Comparison of ENCODE assay signal across 24 mouse cellular contexts in the genomic region with DNA sequence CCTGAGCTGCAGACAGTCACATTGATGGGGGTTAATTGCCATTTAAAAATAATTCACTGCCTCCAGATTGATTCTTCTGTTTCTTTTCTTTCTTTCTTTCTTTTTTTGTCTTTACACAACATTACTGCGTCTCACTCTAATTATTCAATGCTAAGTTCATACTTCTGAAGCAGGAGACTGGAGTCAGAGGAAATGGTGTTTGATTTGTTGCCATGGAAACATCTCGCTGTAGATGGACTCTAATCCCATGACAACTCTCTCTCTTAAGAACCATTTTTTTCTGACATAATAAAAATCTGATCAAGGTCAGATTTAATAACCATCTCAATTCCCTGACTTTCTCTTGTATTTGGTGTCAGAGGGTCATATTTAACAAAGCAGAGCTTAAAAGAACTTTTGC.
DNase-seq lines count a peak whose midpoint lies in the region; ATAC-seq and TF ChIP-seq lines count a peak whose summit lies in the region.
"Had no signal": no experiment of that assay in that cellular context is flagged by ENCODE, and none has a peak within 500 bp of the region (broad histone marks: within the 10 kb centered on the region; RNA-seq: fewer than 3 reads in every experiment).

No protein-coding gene starts in this region.

- H3K4me3 ChIP-seq in hindbrain, postnatal 0 days (ENCODE audit: low read length) = no peak overlapping the region
- H3K4me3 ChIP-seq in hindbrain, embryonic 13.5 days = no peak overlapping the region
- H3K4me3 ChIP-seq in midbrain, embryonic 13.5 days (replicated peaks) = no peak overlapping the region
- no peak overlapping the region for H3K4me3 ChIP-seq in midbrain, embryonic 11.5 days (ENCODE audit: low read depth, low read length)
- H3K4me3 ChIP-seq in midbrain, embryonic 16.5 days (ENCODE audit: low read depth, low read length) = no peak overlapping the region
- H3K4me3 ChIP-seq: embryonic facial prominence, embryonic 10.5 days; embryonic facial prominence, embryonic 13.5 days; erythroblast, embryonic 14.5 days; forebrain, embryonic 13.5 days; gastrocnemius, adult 2 months; hindbrain, embryonic 15.5 days had no signal

- H3K4me2 ChIP-seq in hindbrain, postnatal 0 days (ENCODE audit: low read depth, low read length) = no peak overlapping the region
- H3K4me2 ChIP-seq in hindbrain, embryonic 13.5 days = no peak overlapping the region
- H3K4me2 ChIP-seq in midbrain, embryonic 13.5 days (replicated peaks) = no peak overlapping the region
- no peak overlapping the region for H3K4me2 ChIP-seq in midbrain, embryonic 11.5 days
- no peak overlapping the region for H3K4me2 ChIP-seq in midbrain, embryonic 16.5 days (ENCODE audit: low read length)
- H3K4me2 ChIP-seq: embryonic facial prominence, embryonic 13.5 days; forebrain, embryonic 13.5 days; heart, embryonic 11.5 days; hindbrain, embryonic 15.5 days had no signal

- TF ChIP-seq CTCF in hindbrain, postnatal 0 days (IDR thresholded peaks at IDR 0.05; ENCODE audit: low read depth) = no peak

- no peaks in the 10 kb centered on the region for H3K27me3 ChIP-seq in hindbrain, postnatal 0 days (ENCODE audit: insufficient read depth, low read length)
- H3K27me3 ChIP-seq in hindbrain, embryonic 13.5 days = no peaks in the 10 kb centered on the region
- H3K27me3 ChIP-seq in midbrain, embryonic 13.5 days = no peaks in the 10 kb centered on the region
- H3K27me3 ChIP-seq in midbrain, embryonic 11.5 days (ENCODE audit: control insufficient read depth, insufficient read depth, low read length) = no peaks in the 10 kb centered on the region
- H3K27me3 ChIP-seq in midbrain, embryonic 16.5 days (ENCODE audit: control insufficient read depth, insufficient read depth, low read depth, low read length) = no peaks in the 10 kb centered on the region
- H3K27me3 ChIP-seq: embryonic facial prominence, embryonic 13.5 days; forebrain, embryonic 13.5 days; hindbrain, embryonic 15.5 days had no signal

- WGBS in hindbrain, postnatal 0 days = 27% methylated on average over 2 of the region's 2 CpGs
- 31% methylated on average over 2 of the region's 2 CpGs for WGBS in hindbrain, embryonic 13.5 days
- 34% methylated on average over 2 of the region's 2 CpGs for WGBS in midbrain, embryonic 13.5 days
- 57% methylated on average over 2 of the region's 2 CpGs for WGBS in midbrain, embryonic 11.5 days
- WGBS in midbrain, embryonic 16.5 days = 35% methylated on average over 2 of the region's 2 CpGs

- H3K36me3 ChIP-seq in hindbrain, postnatal 0 days (ENCODE audit: insufficient read depth, low read length) = no peaks in the 10 kb centered on the region
- no peaks in the 10 kb centered on the region for H3K36me3 ChIP-seq in hindbrain, embryonic 13.5 days
- no peaks in the 10 kb centered on the region for H3K36me3 ChIP-seq in midbrain, embryonic 13.5 days
- H3K36me3 ChIP-seq in midbrain, embryonic 11.5 days (ENCODE audit: control insufficient read depth, insufficient read depth, low read length) = no peaks in the 10 kb centered on the region
- no peaks in the 10 kb centered on the region for H3K36me3 ChIP-seq in midbrain, embryonic 16.5 days (ENCODE audit: control insufficient read depth, insufficient read depth, low read length)
- H3K36me3 ChIP-seq: embryonic facial prominence, embryonic 10.5 days; embryonic facial prominence, embryonic 13.5 days; hindbrain, embryonic 15.5 days had no signal

- no peak for ATAC-seq in hindbrain, postnatal 0 days
- no peak; the same call in 1 of the 2 replicates for ATAC-seq in hindbrain, embryonic 13.5 days (ENCODE audit: low FRiP score)
- ATAC-seq in midbrain, embryonic 13.5 days = 0 out of 2 replicates have a peak, but pooled peaks have one; percentile 62
- ATAC-seq in midbrain, embryonic 11.5 days (ENCODE audit: low FRiP score) = no peak
- ATAC-seq in midbrain, embryonic 16.5 days = peak; percentile 88
- ATAC-seq: activated CD4-positive, CD25-positive, alpha-beta regulatory T cell, adult 4 months; forebrain, embryonic 13.5 days; forebrain, postnatal 0 days had no signal

- H3K9me3 ChIP-seq in hindbrain, postnatal 0 days (ENCODE audit: low read length) = no peaks in the 10 kb centered on the region
- no peaks in the 10 kb centered on the region for H3K9me3 ChIP-seq in hindbrain, embryonic 13.5 days
- H3K9me3 ChIP-seq in midbrain, embryonic 13.5 days = no peaks in the 10 kb centered on the region
- no peaks in the 10 kb centered on the region for H3K9me3 ChIP-seq in midbrain, embryonic 11.5 days (ENCODE audit: control insufficient read depth, low read length)
- no peaks in the 10 kb centered on the region for H3K9me3 ChIP-seq in midbrain, embryonic 16.5 days (replicated peaks; ENCODE audit: control insufficient read depth, low read length, poor library complexity, severe bottlenecking)
- H3K9me3 ChIP-seq: embryonic facial prominence, embryonic 10.5 days; embryonic facial prominence, embryonic 13.5 days; forebrain, embryonic 13.5 days; hindbrain, embryonic 15.5 days had no signal

- H3K9ac ChIP-seq in hindbrain, postnatal 0 days (replicated peaks; ENCODE audit: low read length) = no peak overlapping the region
- H3K9ac ChIP-seq in hindbrain, embryonic 13.5 days = no peak overlapping the region
- H3K9ac ChIP-seq in midbrain, embryonic 13.5 days (replicated peaks) = no peak overlapping the region
- no peak overlapping the region for H3K9ac ChIP-seq in midbrain, embryonic 11.5 days (ENCODE audit: low read length)
- H3K9ac ChIP-seq in midbrain, embryonic 16.5 days (ENCODE audit: low read depth, low read length) = no peak overlapping the region
- H3K9ac ChIP-seq: embryonic facial prominence, embryonic 13.5 days; forebrain, embryonic 13.5 days; forebrain, postnatal 0 days; hindbrain, embryonic 15.5 days had no signal

- H3K27ac ChIP-seq in hindbrain, postnatal 0 days = no peak overlapping the region
- H3K27ac ChIP-seq in hindbrain, embryonic 13.5 days = no peak overlapping the region
- H3K27ac ChIP-seq in midbrain, embryonic 13.5 days = no peak overlapping the region
- H3K27ac ChIP-seq in midbrain, embryonic 11.5 days (ENCODE audit: low read depth, low read length) = no peak overlapping the region
- no peak overlapping the region for H3K27ac ChIP-seq in midbrain, embryonic 16.5 days (ENCODE audit: low read length)
- H3K27ac ChIP-seq: embryonic facial prominence, embryonic 10.5 days; embryonic facial prominence, embryonic 13.5 days; forebrain, embryonic 13.5 days; gastrocnemius, adult 2 months; hindbrain, embryonic 15.5 days had no signal

- H3K4me1 ChIP-seq in hindbrain, postnatal 0 days (ENCODE audit: insufficient read depth, low read length) = no peaks in the 10 kb centered on the region
- 0 out of 2 replicates have a peak, but pooled peaks cover 3% of the 10 kb centered on the region for H3K4me1 ChIP-seq in hindbrain, embryonic 13.5 days (replicated peaks)
- H3K4me1 ChIP-seq in midbrain, embryonic 13.5 days (replicated peaks) = no peaks in the 10 kb centered on the region
- H3K4me1 ChIP-seq in midbrain, embryonic 11.5 days (ENCODE audit: control insufficient read depth, insufficient read depth, low read length) = no peaks in the 10 kb centered on the region
- 0 out of 2 replicates have a peak, but pooled peaks cover 4% of the 10 kb centered on the region for H3K4me1 ChIP-seq in midbrain, embryonic 16.5 days (ENCODE audit: control insufficient read depth, insufficient read depth, low read length)
- H3K4me1 ChIP-seq: embryonic facial prominence, embryonic 10.5 days; embryonic facial prominence, embryonic 13.5 days; forebrain, embryonic 13.5 days; hindbrain, embryonic 15.5 days had no signal

- DNase-seq in embryo, embryonic 10 days (ENCODE audit: low spot score) = peak; percentile 5
- no peak for DNase-seq in embryo, embryonic 9.5 days (ENCODE audit: extremely low spot score)
- DNase-seq in hindbrain, postnatal 0 days (ENCODE audit: low spot score) = peak; percentile 2
- no peak for DNase-seq in midbrain, embryonic 11.5 days (ENCODE audit: low spot score, missing footprints)
- DNase-seq in right cerebral cortex, postnatal 4 days = no peak
- DNase-seq: adrenal gland, adult 8-10 months; adrenal gland, postnatal 25 days; cerebellum, adult 18-20 months; cerebellum, adult 9-10 months; cerebellum, postnatal 14 days; forebrain, postnatal 0 days; gastrocnemius, adult 2 months; gastrocnemius, postnatal 14 days; heart, adult 11 months had no signal

Comparison
In these comparisons a context has a peak if more than half of its experiments do, and no peak if none do; other contexts are left out.
1. DNase-seq: peak in embryo, embryonic 10 days (single experiment) and hindbrain, postnatal 0 days (single experiment); none in embryo, embryonic 9.5 days (single experiment), midbrain, embryonic 11.5 days (single experiment) and right cerebral cortex, postnatal 4 days (single experiment).
2. ATAC-seq: peak in midbrain, embryonic 13.5 days (single experiment) and midbrain, embryonic 16.5 days (single experiment); none in hindbrain, postnatal 0 days (single experiment), hindbrain, embryonic 13.5 days (single experiment) and midbrain, embryonic 11.5 days (single experiment).